Comparison of ENCODE assay signal across 8 mouse cellular contexts in genomic region chr12:85219236-85219904, GRCm38 (mm10). TPM values are rescaled to one million over a fixed set of nuclear protein-coding genes. Genes with fewer than 3 reads are reported as not detected.
A peak's percentile ranks its signal among the peaks of the same experiment; 100 is the strongest.
DNase-seq lines count a peak whose midpoint lies in the region; ATAC-seq and TF ChIP-seq lines count a peak whose summit lies in the region.

Gene Eif2b2, plus strand, starts transcription at chr12:85219481.

- TF ChIP-seq POLR2A in liver, adult 2 months (IDR thresholded peaks at IDR 0.05; ENCODE audit: extremely low read depth, insufficient read depth, low read length), result 0 out of 2 replicates have a peak, but pooled peaks have one; percentile 33
- TF ChIP-seq POLR2A in myocyte (IDR thresholded peaks at IDR 0.05; ENCODE audit: insufficient read length, low read depth), result peak; percentile 30

- TF ChIP-seq CTCF in liver, adult 2 months (IDR thresholded peaks at IDR 0.05; ENCODE audit: low read depth, low read length), result no peak

- peak; percentile 91 to 93 for DNase-seq in B cell, adult 2 months
- peak; percentile 99 for DNase-seq in brain, adult 2 months (ENCODE audit: low read depth, low spot score)
- peak; percentile 96 for DNase-seq in liver, adult 2 months (ENCODE audit: extremely low read depth, low read depth, low spot score)
- peak; percentile 97 for DNase-seq in splenic B cell, adult 2 months (ENCODE audit: low read depth, low spot score)

- peak within 1 kb of the TSS; percentile 83 for H3K4me2 ChIP-seq in heart, embryonic 11.5 days
- H3K4me2 ChIP-seq in kidney, embryonic 16.5 days (replicated peaks; ENCODE audit: low read depth, low read length), result peak within 1 kb of the TSS; percentile 76
- peak within 1 kb of the TSS; percentile 92 for H3K4me2 ChIP-seq in myocyte (ENCODE audit: low read depth)

- H3K4me3 ChIP-seq in heart, embryonic 11.5 days (ENCODE audit: low read depth, low read length), result peak within 1 kb of the TSS; percentile 93
- H3K4me3 ChIP-seq in kidney, embryonic 16.5 days (ENCODE audit: low read length), result peak within 1 kb of the TSS; percentile 62
- peak within 1 kb of the TSS; percentile 83 for H3K4me3 ChIP-seq in liver, adult 2 months (ENCODE audit: insufficient read depth, low read depth, low read length)
- H3K4me3 ChIP-seq in myocyte, result peak within 1 kb of the TSS; percentile 89

- no peaks in the 10 kb centered on the region for H3K27me3 ChIP-seq in heart, embryonic 11.5 days (ENCODE audit: control insufficient read depth, insufficient read depth, low read length)
- no peaks in the 10 kb centered on the region for H3K27me3 ChIP-seq in kidney, embryonic 16.5 days (ENCODE audit: insufficient read depth, low read length)
- H3K27me3 ChIP-seq in liver, adult 2 months (ENCODE audit: control insufficient read depth, insufficient read depth, low read length), result no peaks in the 10 kb centered on the region
- no peaks in the 10 kb centered on the region for H3K27me3 ChIP-seq in myocyte (ENCODE audit: control insufficient read depth, insufficient read depth, insufficient read length)
- no peaks in the 10 kb centered on the region for H3K27me3 ChIP-seq in splenic B cell, adult 2 months (ENCODE audit: control insufficient read depth, insufficient read depth, low read length, poor library complexity, severe bottlenecking)

- peak within 1 kb of the TSS; percentile 37 for H3ac ChIP-seq in myocyte (ENCODE audit: control insufficient read depth, insufficient read length)

- H3K9ac ChIP-seq in heart, embryonic 11.5 days (ENCODE audit: low read depth, low read length), result peak within 1 kb of the TSS; percentile 81
- peak within 1 kb of the TSS; percentile 81 for H3K9ac ChIP-seq in kidney, embryonic 16.5 days (replicated peaks; ENCODE audit: low read length)
- H3K9ac ChIP-seq in liver, adult 2 months (ENCODE audit: low read depth, low read length), result peak within 1 kb of the TSS; percentile 82

- peaks cover 14% of the 10 kb centered on the region for H3K36me3 ChIP-seq in heart, embryonic 11.5 days (ENCODE audit: control insufficient read depth, insufficient read depth, low read length)
- peaks cover 30% of the 10 kb centered on the region for H3K36me3 ChIP-seq in kidney, embryonic 16.5 days (ENCODE audit: insufficient read depth, low read length)
- peaks cover 7% of the 10 kb centered on the region; the same call in 1 of the 2 replicates for H3K36me3 ChIP-seq in liver, adult 2 months (ENCODE audit: control insufficient read depth, insufficient read depth, low read length)
- peaks cover 32% of the 10 kb centered on the region for H3K36me3 ChIP-seq in myocyte (ENCODE audit: control insufficient read depth, insufficient read depth)
- peaks cover 4% of the 10 kb centered on the region for H3K36me3 ChIP-seq in splenic B cell, adult 2 months (ENCODE audit: control insufficient read depth, insufficient read depth, low read length, poor library complexity, severe bottlenecking)

- under 1% methylated on average over 53 of the region's 54 CpGs for WGBS in heart, embryonic 11.5 days (ENCODE audit: insufficient replicate concordance)
- WGBS in kidney, embryonic 16.5 days, result under 1% methylated on average over 54 of the region's 54 CpGs
- WGBS in liver, adult 2 months, result under 1% methylated on average over 54 of the region's 54 CpGs

- no peaks in the 10 kb centered on the region for H3K9me3 ChIP-seq in heart, embryonic 11.5 days (replicated peaks; ENCODE audit: control insufficient read depth, low read length)
- H3K9me3 ChIP-seq in kidney, embryonic 16.5 days (ENCODE audit: low read length), result no peaks in the 10 kb centered on the region

- peaks cover 4% of the 10 kb centered on the region; the same call in 1 of the 2 replicates for H3K4me1 ChIP-seq in heart, embryonic 11.5 days (ENCODE audit: control insufficient read depth, insufficient read depth, low read length)
- peaks cover 17% of the 10 kb centered on the region for H3K4me1 ChIP-seq in kidney, embryonic 16.5 days (ENCODE audit: insufficient read depth, low read length)
- peaks cover 5% of the 10 kb centered on the region; the same call in 1 of the 2 replicates for H3K4me1 ChIP-seq in liver, adult 2 months (ENCODE audit: control insufficient read depth, insufficient read depth, low read length)

- ATAC-seq in erythroblast, adult 5-6 weeks (replicated peaks; ENCODE audit: low FRiP score, poor library complexity, severe bottlenecking), result peak; percentile 97
- ATAC-seq in heart, embryonic 11.5 days (replicated peaks; ENCODE audit: insufficient number of reproducible peaks, low FRiP score, low TSS enrichment), result peak; percentile 100
- ATAC-seq in kidney, embryonic 16.5 days (ENCODE audit: low FRiP score, low TSS enrichment), result peak; percentile 100

- peak within 1 kb of the TSS; percentile 32; the same call in 1 of the 2 replicates for H3K27ac ChIP-seq in heart, embryonic 11.5 days (ENCODE audit: low read depth, low read length)
- H3K27ac ChIP-seq in kidney, embryonic 16.5 days (ENCODE audit: low read length), result peak within 1 kb of the TSS; percentile 21
- peak within 1 kb of the TSS; percentile 32 for H3K27ac ChIP-seq in liver, adult 2 months (replicated peaks; ENCODE audit: insufficient read depth, low read depth, low read length)

- H3K79me2 ChIP-seq in liver, adult 2 months (ENCODE audit: control insufficient read depth, insufficient read depth, low read length), result peaks cover 6% of the 10 kb centered on the region; the same call in 1 of the 2 replicates
- H3K79me2 ChIP-seq in myocyte (ENCODE audit: control insufficient read depth, insufficient read depth), result peaks cover 22% of the 10 kb centered on the region

TF ChIP-seq in myocyte, 11 proteins besides CTCF, POLR2A, EP300 and RAD21:
- TF ChIP-seq MYOG (IDR thresholded peaks at IDR 0.05; ENCODE audit: control insufficient read depth in 1 of 3, insufficient read depth in 1 of 3, insufficient read length in 2 of 3, low read depth in 2 of 3) (peak in 1 of 3 experiments; percentile 6), SRF (IDR thresholded peaks at IDR 0.05; ENCODE audit: control insufficient read depth, insufficient read length, low read depth) (peak; percentile 57), TCF12 (IDR thresholded peaks at IDR 0.05; ENCODE audit: insufficient read depth, poor library complexity, severe bottlenecking) (no peak)

RNA-seq across cellular contexts. Expression of gene Eif2b2, which starts in this region (rescaled TPM):
- 12.1 and 12.5 TPM in 2 replicates for total RNA-seq in erythroblast, adult 5-6 weeks (2015; ENCODE audit: low replicate concordance)
- total RNA-seq in erythroblast, adult 5-6 weeks (2017; ENCODE audit: low replicate concordance), result 9.5 and 14.4 TPM in 2 replicates
- polyA plus RNA-seq in heart, embryonic 11.5 days (2014; fragmentation: Nextera tagmentation; extraction: Ambion mirVana), result 60.4 and 60.6 TPM in 2 replicates
- 108 and 110 TPM in 2 replicates for polyA plus RNA-seq in kidney, embryonic 16.5 days (2015; fragmentation: Nextera tagmentation; extraction: Ambion mirVana)
- 17.9 and 23.1 TPM in 2 replicates for total RNA-seq in liver, adult 2 months (2014; rRNA removed)
- polyA plus RNA-seq in liver, adult 2 months (2012; rRNA removed), result 37.0 and 54.8 TPM in 2 replicates
- 342 TPM for polyA plus RNA-seq in myocyte (2012; fragmentation: generic; extraction: Trizol)

Comparison
In these comparisons a context has a peak if more than half of its experiments do, and no peak if none do; other contexts are left out.
1. Peak in every context shown above with its lines: DNase-seq, ATAC-seq, H3K4me3 ChIP-seq and H3K27ac ChIP-seq.